Mouse (Mus musculus) layer of hippocampus, adult 2 months (tissue): ENCODE measurements around the gene Ahdc1. TPM values are rescaled to one million over a fixed set of nuclear protein-coding genes. Genes with fewer than 3 reads are reported as not detected.
"Not testable (repeated sequence)": the region's sequence is repeated elsewhere in the genome, so short reads cannot be mapped to it uniquely, and the experiment has no call there.

Source experiments
- DNase-seq, 2 experiments: peaks; one replicate each; pipeline ENCODE4 v3.0.0; 2022; ENCODE audit warnings: low spot score in 2 of 2
- H3K27ac ChIP-seq: fragments of 200-600 bp; 2 replicates; pipeline ENCODE4 v1.8.1; 2022
- H3K4me3 ChIP-seq: fragments of 200-600 bp; 2 replicates; pipeline ENCODE4 v1.8.1; 2022; ENCODE audit warnings: mild to moderate bottlenecking
- CTCF ChIP-seq: fragments of 200-600 bp; conservative IDR thresholded peaks from 2 replicates; pipeline ENCODE4 v1.8.1; 2022; ENCODE audit warnings: antibody characterized with exemption, mild to moderate bottlenecking, moderate library complexity
- total RNA-seq, 2 experiments: library from RNA; stranded (reverse); gene quantifications; 2 replicates each; pipeline ENCODE4 v1.2.3; 2021

The Ahdc1 gene
- total RNA-seq, 2 experiments from 2014 or later = 108 to 113 TPM

DNA sequence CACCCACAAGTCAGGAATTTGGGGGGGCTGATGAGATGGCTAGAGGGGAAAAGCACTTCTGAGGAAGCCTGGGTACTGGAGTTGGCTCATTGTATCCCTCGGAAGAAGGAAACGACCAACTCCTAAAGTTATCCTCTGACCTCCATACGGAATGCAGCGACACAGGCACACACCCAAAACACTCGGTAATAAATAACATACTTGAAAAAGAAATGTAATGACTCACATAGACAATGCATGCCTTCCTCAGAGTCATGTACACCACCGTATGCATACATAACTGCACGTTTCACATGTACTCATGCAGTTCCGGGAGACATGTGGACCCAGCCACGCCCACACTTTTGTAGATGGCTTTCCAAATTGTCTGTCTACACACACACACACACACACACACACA lies 78.3 kb downstream of the Ahdc1 start:
- Histone ChIP-seq H3K4me3 (no peak overlapping the region), H3K27ac (no peak overlapping the region)
- no peak for TF ChIP-seq CTCF
- DNase-seq = no peak

GRCm38 (mm10) chr4:133089802-133090201 lies 78.7 kb downstream of the Ahdc1 start:
- Histone ChIP-seq H3K27ac (peak overlapping the region; percentile 91), H3K4me3 (no peak overlapping the region)
- TF ChIP-seq CTCF = no peak
- DNase-seq = no peak

DNA sequence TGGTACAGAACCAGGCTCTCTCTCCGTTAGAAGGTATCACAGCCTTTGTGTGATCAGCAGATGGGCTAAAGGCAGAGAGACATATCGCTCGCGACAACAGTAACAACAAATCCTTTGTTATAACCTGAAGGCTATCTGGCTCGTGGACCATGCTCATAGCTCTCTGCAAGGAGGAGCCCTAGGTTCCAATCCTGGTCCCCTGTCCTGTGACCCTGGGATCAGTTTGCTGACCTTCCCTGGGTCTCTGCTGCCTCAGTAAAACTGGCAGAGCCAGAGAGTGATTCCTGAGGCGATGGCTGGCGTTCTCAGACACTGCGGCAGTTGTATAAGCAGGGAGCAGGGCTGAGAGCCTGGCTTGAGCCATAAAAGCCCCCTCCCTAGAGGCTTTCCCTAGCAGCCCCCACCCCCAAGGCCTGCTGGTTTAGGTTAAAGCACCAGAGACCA lies 79.2 kb downstream of the Ahdc1 start:
- no peak overlapping the region for H3K4me3 ChIP-seq
- no peak for TF ChIP-seq CTCF
- no peak for DNase-seq
- peak overlapping the region; percentile 91 for H3K27ac ChIP-seq

DNA sequence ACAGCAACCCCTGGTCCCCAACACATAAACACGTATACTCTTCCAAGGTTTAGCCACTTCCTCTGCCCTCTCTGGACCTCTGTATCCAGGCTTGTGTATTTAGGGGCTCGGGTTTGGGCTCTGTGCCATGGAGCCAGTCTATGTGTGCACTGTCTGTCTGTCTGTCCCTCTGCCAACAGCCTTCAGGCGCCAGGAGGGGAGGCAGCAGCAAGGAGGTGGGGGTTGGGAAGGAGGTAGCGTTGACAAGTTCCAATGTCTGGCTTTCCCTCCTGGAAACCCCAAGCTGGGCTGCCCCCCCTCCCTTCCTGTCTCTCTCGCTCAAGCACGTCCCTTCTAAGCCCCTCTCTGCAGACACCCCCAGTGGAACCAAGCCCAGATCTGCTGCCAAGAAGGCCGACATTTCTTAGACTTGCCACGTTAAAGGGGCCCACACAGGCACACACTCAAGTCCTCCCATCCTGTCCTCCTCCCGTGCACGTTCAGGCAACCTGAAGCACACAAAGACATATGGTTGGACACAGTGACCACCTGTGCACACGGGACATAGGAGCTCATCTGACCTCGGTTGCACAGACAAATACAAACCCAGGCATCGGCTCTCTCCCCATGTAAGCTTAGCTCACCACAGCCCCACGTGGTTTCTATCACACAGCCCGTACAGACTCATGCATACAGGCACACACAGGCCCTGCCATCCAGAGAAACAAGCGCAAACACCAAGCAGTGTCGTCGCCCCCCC lies 79.8 kb downstream of the Ahdc1 start:
- Histone ChIP-seq H3K27ac (peak overlapping the region; percentile 91), H3K4me3 (no peak overlapping the region)
- no peak for TF ChIP-seq CTCF
- peak in 1 of 2 experiments; percentile 51 for DNase-seq

- H3K27ac ChIP-seq = peak overlapping the region; percentile 91
- no peak for DNase-seq
- no peak for TF ChIP-seq CTCF
Observed at GRCm38 (mm10) chr4:133091459-133091785, 80.4 kb downstream of the Ahdc1 start.

DNA sequence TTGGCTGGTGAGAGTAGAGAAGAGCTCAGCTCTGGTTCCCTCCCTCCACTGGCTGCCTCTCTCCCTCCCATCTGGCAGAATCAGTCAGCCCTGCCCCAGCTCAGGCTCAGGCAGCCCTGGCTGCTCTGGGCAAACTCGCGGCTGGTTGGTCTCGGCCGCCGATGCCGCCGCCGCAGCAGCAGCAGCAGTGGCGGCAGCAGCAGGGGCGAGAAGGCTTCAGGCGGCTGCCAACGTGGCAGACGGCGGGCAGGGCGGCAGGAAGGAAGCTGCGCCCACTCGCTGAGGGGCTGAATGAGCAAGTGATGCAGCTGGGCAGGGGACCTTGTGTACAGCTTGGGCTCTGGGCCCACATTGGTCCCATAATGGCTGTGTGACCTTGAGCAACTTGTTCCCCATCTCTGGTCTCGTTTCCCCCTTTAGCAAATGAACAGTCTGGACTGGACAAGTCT lies 81.4 kb downstream of the Ahdc1 start:
- DNase-seq = no peak
- TF ChIP-seq CTCF = no peak
- Histone ChIP-seq H3K4me3 (peak overlapping the region; percentile 30; the same call in 1 of the 2 replicates), H3K27ac (peak overlapping the region; percentile 91)

More at GRCm38 (mm10) chr4:133091459-133091785, 80.4 kb downstream of the Ahdc1 start:
- H3K4me3 ChIP-seq = no peak overlapping the region

DNA sequence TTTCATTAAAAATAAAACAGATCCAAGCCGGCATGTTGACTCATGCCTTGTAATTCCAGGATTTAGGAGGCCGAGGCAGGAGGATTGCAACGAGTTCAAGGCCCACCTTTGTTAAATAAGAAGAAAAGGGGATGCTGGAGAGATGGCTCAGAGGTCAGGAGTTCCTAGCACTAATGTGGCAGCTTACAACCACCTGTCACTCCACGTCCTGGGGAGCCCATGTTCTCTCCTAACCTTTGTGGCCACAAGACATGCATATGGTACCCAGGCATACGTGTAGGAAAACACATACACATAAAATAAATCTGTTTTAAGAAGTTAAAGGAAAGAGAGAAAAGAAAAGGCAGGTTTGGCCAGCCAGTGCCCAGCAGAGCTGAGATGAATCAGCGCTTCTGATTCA lies 82.0 kb downstream of the Ahdc1 start:
- TF ChIP-seq CTCF = no peak
- DNase-seq = no peak
- Histone ChIP-seq H3K27ac (peak overlapping the region; percentile 91), H3K4me3 (no peak overlapping the region)

GRCm38 (mm10) chr4:133093481-133094033 lies 82.5 kb downstream of the Ahdc1 start:
- peak overlapping the region; percentile 91 for H3K27ac ChIP-seq
- no peak for TF ChIP-seq CTCF

GRCm38 (mm10) chr4:133094255-133094654 lies 83.2 kb downstream of the Ahdc1 start:
- no peak overlapping the region for H3K4me3 ChIP-seq
- H3K27ac ChIP-seq = peak overlapping the region; percentile 91
- TF ChIP-seq CTCF = no peak

More at GRCm38 (mm10) chr4:133093481-133094033, 82.5 kb downstream of the Ahdc1 start:
- no peak for DNase-seq
- no peak overlapping the region for H3K4me3 ChIP-seq

GRCm38 (mm10) chr4:133094936-133095733 lies 84.1 kb downstream of the Ahdc1 start:
- H3K27ac ChIP-seq = peak overlapping the region; percentile 91
- H3K4me3 ChIP-seq = peak overlapping the region; percentile 35
- DNase-seq = peak in 1 of 2 experiments; percentile 54
- TF ChIP-seq CTCF = no peak

More at GRCm38 (mm10) chr4:133094255-133094654, 83.2 kb downstream of the Ahdc1 start:
- DNase-seq = no peak

DNA sequence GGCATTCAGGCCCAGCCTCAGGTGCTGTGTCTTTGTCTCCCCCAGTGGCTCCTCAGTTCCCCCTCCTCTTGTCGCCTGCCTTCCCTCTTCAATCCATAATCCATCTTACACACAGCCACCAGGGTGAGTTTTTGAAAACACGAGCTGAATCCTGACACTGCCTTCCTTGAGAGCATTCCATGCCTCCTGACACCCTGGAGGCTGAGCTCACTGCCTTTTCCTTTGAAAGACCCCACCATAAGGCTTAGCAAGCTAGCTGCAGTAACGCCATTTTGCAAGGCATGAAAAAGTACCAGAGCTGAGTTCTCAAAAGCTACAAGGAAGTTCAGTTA lies 84.6 kb downstream of the Ahdc1 start:
- H3K4me3 ChIP-seq = peak overlapping the region; percentile 35; the same call in 1 of the 2 replicates
- DNase-seq = not testable (repeated sequence)
- H3K27ac ChIP-seq = peak overlapping the region; percentile 91
- peak; percentile 44 for TF ChIP-seq CTCF

- not testable (repeated sequence) for DNase-seq
- peak overlapping the region; percentile 83; the same call in 1 of the 2 replicates for H3K27ac ChIP-seq
- H3K4me3 ChIP-seq = peak overlapping the region; percentile 54
Observed at GRCm38 (mm10) chr4:133096671-133097070, 85.6 kb downstream of the Ahdc1 start.

DNA sequence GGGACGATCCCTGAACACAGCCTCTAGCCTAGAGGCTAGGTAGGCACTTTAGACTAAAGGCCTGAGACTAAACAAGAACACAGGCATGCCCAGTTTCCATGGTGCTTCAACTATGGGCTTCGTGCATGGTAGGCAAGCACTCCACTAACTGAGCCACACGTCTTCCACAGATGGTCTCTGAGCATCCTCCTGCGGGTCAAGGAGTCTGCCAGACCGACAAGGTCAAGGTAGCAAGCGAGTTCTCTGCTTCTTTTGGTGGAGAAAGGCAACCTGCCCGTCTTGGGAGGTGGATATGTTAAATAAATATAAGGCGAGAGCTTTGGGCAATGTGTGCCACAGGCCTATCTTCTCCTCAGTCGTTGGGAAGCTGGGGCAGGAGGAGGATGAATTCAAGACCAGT lies 90.7 kb downstream of the Ahdc1 start:
- peak overlapping the region; percentile 20; the same call in 1 of the 2 replicates for H3K4me3 ChIP-seq
- peak overlapping the region; percentile 53; the same call in 1 of the 2 replicates for H3K27ac ChIP-seq
- TF ChIP-seq CTCF = no peak
- DNase-seq = no peak
